Mouse (Mus musculus): ENCODE results near the gene Lrp2.

DNA sequence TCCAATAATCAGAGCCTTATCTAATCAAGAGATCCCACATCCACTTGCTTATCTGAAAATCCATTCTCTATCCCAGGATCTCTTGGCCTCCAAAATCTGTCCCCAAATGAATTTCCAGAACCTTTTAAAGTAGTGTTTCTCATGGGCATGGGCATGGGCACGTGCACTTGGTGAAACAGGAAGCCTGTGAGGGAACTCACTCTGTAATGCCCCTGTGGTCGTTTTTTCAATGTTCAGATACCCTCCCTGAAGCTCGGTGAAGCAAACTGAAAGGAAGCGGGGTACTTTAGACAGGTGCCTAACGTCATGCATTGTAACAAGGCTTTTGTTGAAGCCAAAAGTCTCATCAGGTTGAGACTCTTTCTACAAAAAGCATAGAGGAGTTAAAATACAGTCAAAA is 23.1 kb downstream of the Lrp2 start:
- TF ChIP-seq CTCF (IDR thresholded peaks at IDR 0.05; ENCODE audit: low read depth) = no peak
- no peak for TF ChIP-seq EP300 (optimal IDR thresholded peaks at IDR 0.05)

Data from stomach, postnatal 0 days (tissue).